Mouse (Mus musculus) liver, postnatal 0 days (tissue): ENCODE measurements around the gene Cyp2s1.

Experiments used
- CTCF ChIP-seq: sonication (generic); IDR thresholded peaks from 2 replicates; pipeline ENCODE4 v1.5.1; 2016; ENCODE audit warnings: antibody characterized with exemption, low read depth
- EP300 ChIP-seq: IDR thresholded peaks from 2 replicates; pipeline ENCODE4 v1.6.1; 2016; ENCODE audit warnings: antibody characterized with exemption, low read depth, mild to moderate bottlenecking

GRCm38 (mm10) chr7:25802241-25803125 lies 14.2 kb downstream of the Cyp2s1 start:
- TF ChIP-seq CTCF (no peak), EP300 (no peak)
